Mouse (Mus musculus): ENCODE measurements around the gene Exph5. TPM values are rescaled to one million over a fixed set of nuclear protein-coding genes. Genes with fewer than 3 reads are reported as not detected.

Exph5 gene
- total RNA-seq, 2 experiments from 2014 or later = 1.6 to 3.4 TPM

DNA sequence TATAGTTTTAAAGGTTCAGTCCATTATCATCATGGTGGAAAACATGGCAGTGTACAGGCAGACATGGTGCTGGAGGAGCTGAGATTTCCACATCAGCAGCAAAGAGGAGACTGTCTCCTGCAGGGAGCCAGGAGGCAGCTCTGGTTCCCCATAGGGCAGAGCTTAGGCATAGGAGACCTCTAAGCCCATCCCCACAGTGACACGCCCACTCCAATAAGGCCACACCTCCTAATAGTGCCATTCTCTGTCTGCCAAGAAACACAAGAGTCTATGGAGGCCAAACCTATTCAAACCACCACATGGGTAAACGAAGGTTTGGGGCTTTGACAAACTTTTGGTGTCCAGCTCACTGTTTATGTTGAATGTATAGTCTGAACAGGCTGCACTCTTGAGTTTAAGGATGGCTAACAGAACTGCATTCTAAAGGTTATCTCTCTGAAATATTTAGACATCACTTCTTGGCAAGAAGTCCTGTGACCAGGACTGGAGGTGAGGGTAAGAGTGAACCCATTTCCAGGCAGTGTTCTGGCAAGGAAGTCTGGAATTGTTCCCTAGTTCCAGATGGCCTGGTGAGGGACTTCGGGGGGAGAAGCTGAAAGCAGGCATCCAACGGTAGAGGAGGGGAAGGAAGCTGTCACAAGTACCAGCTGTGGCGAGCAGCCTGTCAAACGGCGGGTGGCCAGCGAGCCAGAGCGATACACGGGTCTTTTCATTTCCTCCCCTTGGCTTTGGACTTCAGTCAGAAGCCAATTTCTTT, 19.6 kb downstream of the Exph5 start:
- no peak for DNase-seq (ENCODE audit: low spot score)

DNA sequence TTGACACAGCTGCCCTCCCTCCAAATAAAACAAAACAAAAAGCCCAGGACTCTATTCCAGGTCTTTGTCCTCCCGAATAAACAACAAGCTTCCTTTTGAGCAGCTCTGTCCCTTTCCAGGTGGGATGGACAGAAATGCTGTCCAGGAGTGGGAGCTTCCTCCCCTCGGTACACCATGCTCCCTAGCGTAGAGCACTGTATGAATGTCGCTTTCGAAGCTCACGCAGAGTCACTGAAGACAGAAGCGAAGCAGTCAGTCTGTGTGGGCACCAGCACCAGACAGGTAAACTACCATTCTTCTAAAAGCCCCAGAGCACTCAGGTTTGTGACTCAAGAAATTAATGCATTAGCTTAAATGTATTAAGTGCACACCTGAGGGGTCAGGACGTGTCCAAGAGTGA, 20.2 kb downstream of the Exph5 start:
- DNase-seq (ENCODE audit: low spot score) = no peak

DNA sequence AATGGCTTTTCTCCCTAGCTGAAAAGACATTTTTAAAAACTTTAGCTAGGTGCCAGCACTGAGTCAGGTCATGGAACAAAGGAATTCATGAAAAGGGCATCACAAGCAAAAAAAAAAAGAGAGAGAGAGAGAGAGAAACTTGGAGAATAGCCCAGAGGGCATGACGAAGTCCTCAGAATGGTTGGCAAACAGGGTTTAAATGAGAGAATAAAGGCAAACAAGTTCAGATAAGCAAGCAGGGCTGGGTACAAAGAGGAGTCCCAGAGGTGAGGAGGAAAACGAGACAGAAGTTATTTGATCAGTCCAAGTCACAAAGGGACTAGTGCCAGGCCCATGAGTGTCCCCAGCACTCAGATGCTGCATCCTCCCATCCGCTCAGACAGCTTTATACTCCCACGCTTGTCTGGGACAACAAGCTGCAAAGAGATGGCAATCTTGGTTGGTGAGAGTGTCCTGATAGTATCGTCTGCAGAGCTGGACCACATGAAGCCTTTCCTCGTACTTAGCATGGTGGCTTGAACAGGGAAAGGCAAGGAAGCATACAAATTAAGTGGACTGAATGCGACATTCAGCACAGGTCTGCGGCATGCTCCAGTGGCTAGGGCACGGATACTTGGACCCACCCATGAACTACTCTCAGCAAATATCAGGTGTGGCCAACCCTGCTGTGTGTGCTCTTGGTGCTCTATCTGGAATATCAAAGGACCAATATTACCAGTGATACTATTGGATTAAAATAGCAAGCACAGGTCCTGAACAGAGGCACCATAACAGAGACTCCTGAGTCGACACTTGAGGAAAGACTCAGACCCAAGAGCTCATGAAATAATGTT, 22.2 kb downstream of the Exph5 start:
- no peak for DNase-seq (ENCODE audit: low spot score)

DNA sequence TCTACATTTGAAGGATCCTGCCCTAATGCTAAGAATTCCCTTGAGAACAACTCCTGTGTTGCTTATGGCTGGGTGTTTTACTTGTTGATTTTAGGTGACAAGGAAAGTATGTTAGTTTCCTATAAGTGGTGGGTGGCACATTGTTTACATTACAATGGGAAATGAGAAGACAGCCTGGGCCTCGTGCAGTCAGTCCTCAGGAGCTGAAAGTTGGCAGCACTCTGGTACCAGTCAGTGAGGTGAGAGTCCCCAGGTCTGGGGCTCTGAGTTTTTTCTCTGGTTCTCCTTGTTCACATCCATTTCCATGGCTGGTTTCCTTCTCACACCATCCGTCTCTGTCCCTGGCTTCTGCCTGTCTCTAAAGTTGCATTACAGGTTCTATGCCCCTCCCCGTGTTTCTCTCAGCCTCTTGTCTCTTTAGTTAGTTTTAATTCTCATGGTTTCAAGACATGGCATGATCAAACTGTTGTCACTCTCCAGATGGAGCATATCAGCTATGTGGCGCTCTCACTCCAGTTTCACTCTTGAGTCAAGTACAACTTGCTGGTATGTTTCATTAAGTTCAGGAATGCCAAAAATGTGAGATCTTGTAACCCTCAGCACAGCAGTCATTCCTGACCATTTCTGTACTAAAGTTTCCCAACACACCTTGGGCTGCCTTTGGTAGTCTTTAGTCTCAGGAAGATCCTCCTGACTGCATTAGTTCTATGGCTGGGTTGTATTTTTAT, 24.1 kb downstream of the Exph5 start:
- DNase-seq (ENCODE audit: low spot score) = no peak

DNA sequence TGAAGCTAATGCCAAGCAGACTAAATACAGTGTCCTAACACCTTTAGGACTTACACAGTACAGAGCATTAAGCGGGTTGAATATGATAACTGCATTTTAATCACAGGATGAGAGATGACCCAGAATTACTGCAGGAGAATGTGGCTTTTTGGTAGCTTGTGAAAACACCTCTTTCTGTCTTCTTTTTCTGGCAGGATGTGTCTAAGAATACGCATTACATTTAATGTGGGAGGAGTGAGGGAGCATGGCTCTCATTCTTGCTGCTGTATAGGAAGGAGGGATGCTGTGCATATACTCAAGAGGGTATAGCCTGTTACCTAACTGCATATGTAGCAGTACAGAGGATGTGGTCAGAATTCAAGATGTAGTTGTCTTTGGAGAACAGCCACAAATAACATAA, 26.7 kb downstream of the Exph5 start:
- no peak for DNase-seq (ENCODE audit: low spot score)

DNA sequence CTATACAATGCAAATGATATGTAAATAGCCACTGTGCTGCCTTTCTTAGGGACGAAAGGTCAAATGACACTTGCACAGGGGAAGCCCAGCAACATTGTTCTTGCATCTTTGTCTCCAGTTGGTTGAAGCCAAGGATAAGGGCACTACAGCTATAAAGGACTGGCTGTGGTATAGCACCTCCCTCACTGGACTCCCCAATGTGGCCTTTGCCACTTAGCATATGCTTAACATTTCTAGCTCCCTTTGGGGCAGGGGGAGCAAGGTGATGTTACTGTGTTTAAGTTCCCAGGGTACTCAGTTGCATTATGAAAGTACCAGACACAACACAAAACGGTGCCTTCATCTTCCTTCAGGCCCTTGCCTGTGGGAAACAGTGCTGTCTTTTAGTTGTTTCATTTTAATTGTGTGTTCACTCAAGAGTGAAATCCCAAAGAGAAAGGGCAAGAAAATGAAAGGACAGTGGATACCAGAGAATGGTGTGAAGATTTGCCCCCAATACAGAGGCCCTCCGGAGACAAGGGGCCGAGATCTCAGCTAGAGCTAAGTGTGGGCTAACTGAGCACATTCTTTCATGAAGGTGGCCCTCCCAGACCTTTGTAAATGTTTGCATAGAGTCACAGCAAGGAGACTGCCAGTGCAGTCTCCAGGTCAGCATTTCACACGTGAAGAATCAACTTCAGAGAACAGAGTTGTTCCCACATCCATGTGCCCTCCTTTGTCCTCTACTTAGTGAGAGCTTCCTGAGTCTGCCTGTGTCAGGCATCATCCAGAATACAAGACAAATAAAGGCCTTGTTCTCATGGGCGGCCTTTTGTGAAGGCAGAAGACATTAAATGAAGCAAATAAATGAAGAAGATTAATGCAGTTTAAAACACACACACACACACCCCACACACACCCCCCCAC, 28.1 kb downstream of the Exph5 start:
- DNase-seq (ENCODE audit: low spot score) = no peak

DNA sequence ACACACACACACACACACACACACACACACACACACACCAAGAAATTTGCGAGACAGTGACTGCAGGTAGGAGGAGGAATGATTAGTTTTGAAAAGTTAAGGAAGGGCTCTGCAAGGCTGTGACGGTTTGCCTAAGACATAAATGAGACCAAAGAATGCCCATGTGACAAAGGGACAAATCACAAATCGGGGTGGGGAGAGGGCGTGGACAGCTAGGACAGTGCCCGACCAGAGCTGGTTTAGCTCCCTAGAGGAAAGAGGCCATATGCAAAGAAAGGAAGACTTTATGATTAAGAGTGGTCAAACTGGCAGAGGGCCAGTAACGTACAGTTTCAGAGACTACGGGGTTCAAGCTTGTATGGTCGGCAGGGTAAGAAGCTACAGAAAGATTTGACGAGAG, 28.8 kb downstream of the Exph5 start:
- no peak for DNase-seq (ENCODE audit: low spot score)

DNA sequence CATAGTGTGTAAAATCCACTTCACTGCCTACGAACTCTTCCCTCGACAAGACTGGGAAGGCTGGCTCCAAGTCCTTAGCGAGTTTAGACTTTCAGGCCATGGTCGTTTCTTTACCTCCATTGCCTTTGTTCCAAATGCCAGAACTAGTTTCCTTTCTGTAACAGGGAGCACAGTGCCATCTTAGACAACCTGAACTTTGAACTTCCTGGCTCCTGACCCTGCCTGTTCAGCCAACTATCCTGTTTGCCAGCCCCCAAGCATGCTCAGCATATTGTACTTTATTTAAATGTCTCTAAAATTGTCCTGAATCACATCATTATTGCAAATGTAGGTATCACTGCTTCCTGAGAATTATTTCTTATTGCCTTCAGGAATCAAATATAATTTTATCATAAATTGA, 32.0 kb downstream of the Exph5 start:
- DNase-seq (ENCODE audit: low spot score) = no peak

DNA sequence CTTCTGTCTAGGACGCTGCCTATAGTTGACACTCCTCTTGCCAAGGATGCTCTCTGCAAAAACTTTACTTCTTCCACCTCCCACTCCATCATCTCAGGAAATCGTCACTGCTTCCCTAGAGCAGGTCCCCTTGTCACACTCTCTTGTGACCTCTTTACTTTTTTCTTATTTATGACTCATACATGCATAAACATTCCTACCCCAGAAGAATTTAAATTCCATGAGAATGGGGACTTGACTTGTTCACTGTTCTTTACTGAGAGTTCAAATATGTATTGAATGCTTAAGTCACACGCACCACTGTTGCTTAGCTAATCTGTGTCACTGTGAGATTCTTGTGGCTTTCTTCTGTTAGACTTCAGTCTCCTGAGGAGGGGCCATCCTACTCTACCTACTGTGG, 33.7 kb downstream of the Exph5 start:
- no peak for DNase-seq (ENCODE audit: low spot score)

DNA sequence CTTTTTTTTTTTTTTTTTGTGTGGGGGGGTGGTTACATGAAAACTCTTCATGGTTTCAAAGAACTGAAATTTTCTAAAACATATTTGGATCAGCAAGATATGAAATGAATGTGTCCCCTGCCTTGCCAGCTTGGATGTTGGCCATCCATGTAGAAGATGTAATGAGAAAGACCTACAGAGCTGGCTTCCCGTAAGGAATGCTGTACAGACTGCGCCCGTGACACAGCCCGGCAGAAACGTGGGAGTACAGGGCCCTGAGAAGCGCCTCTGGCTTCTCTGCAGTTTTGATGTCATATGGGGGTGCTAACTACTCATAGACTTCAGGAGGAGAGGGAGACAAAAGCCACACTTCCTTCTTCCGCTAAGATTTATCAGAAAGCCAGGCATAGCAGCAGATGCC, 38.1 kb downstream of the Exph5 start:
- DNase-seq (ENCODE audit: low spot score) = no peak

DNA sequence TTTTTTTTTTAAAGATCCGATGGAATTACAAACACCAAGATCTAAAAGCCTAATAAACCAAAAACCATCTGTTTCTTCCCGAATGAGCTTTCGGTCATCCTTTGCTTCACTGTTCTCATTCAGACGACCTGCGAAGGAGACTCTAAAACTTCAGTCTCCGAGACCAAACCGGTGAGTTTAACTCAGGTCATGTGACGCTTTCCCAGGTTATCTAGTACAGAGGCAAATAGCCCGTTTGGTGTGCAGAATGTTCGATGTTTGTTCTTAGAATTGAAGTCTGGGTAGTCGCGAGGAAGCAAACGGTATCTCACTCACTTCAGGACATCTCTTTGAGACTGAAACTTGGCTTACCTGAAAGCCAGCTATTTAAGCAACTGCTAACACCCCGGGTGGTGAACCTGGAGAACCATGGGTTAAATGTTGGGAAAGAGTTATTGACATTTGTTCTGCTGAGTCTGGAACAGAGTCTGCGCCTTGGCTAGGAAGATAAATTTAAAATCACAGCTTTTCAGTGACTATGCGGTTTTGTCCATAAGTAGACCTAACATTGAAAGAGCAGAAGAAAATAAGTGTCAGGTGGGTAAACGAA, 39.0 kb downstream of the Exph5 start:
- no peak for DNase-seq (ENCODE audit: low spot score)

DNA sequence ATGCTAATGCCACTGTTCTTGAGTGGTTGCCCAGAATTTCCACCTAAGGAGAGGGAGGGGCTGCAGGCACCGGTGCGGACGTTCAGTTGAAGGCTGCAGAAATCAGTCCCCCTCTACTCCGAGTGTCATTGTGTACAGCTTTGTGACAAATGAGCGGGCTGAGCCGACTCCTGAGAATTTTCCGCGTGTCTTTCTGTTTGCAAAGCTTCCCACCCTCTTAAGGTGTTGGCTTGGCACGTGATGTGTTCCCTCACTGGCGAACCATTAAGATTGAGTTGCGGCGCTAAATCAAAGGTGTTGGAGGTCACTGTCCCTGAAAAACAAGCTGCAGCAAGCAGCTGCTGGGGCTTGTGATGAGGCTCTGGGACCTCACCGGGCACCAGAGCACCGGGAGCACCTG, 39.5 kb downstream of the Exph5 start:
- peak; percentile 21 for DNase-seq (ENCODE audit: low spot score)

DNA sequence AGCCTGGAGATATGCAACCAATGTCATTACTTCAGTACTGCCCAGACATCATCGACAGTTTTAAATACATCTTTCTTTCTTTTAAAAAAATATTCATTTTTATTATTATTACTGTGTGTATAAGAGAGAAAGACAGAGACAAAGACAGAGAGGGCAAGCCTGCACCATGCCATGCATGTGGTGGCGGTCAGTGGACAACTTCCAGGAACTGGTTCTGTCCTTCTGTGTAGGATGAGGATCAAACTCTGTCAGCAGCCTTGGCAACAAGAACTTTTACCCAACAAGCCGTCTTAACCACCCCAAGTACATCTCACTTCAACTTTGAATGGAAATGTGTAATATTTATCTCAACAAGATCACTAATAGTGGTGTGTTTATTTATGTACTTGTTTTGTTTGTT, 40.5 kb downstream of the Exph5 start:
- DNase-seq (ENCODE audit: low spot score) = no peak

DNA sequence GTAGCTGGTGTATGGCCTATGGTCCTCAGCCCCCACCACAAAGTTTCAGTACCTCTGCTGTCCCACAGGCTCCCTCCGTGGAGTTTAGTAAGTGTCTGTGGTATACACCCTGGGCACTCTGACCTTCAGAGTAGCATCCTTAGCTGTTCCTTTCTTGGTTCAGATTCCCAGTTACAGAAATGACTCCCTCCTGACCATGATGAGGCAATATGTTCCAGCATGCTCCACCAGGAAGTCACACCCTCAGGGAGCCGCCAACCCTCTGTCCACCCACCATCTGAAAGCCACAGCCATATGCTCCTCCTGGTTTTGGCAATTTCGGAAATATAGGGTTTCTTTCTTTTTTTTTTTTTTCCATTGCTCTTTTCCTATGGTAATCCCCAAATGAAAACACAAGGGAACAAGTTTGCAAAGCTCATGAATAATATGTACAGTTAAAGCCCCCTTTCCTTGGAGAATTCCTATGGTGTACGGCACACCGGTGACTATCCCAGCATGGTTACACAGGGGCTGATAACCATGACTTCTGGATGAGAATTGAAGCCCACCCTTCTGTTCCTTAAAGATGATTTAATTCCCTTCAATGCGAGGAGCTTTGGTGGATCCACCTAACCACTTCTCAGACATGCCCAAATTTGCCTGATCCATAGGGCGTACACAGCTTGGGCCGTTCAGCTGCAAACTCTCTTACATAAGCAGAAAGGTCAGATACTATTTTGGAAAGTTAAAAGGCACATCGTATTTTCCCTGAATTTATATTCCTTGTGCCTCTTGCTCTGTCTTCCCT, 43.4 kb downstream of the Exph5 start:
- DNase-seq (ENCODE audit: low spot score) = peak; percentile 29

DNA sequence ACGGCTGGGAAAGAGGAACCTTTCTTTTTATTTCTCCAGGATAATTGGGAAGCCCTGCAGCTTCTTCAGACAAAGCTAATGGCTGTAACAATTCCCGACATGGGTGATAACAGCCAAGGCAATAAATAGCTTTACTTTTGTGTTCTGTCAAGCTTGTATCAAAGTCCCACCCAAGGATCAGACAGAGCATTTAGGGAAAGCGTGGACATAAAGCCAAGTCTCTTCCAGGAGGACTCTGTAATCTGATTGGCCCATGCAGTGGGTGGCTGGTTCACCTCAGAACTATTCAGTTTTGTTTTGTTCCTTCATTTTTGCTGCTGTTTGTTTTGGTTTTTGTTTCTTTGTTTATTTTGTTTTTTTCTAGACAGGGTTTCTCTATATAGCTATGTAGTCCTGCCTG, 44.3 kb downstream of the Exph5 start:
- DNase-seq (ENCODE audit: low spot score) = no peak

DNA sequence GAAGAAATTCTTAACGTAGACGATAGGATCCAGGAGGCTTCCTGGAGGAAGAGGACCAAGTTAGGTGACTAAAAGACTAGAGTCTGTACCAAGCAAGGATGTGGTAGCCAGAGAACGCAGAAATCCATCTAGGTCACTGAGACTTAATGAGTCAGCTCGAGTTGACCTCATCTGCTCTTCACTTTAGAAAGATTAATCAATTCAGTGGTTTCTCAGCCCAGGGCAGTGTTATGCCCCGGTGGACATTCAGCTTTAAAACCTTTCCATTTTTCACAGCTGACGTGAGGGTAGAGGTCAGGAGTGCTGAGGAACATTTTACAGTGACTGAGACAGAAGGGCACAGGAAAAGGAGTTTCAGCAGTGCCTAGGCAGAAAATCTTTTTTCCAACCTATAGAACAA, 44.9 kb downstream of the Exph5 start:
- no peak for DNase-seq (ENCODE audit: low spot score)

DNA sequence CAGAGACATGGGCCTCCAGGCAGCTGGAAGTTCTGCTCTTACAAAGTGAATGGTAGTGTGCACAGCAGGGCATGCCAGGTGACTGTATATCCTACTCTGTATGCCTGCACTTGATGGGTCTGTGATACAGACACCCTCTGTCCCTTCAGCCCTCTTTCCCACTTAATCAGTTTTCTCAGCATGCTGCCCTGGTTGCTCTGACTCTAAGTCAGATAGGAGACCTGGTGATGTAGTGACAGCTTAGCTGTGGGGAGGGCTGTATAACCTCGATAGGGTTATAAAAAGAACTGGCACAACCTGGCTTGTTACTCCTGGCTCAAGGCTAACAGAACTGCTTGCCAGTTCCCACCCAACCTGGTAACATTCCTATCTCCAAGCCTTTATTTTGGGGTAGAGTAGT, 47.7 kb downstream of the Exph5 start:
- DNase-seq (ENCODE audit: low spot score) = no peak

DNA sequence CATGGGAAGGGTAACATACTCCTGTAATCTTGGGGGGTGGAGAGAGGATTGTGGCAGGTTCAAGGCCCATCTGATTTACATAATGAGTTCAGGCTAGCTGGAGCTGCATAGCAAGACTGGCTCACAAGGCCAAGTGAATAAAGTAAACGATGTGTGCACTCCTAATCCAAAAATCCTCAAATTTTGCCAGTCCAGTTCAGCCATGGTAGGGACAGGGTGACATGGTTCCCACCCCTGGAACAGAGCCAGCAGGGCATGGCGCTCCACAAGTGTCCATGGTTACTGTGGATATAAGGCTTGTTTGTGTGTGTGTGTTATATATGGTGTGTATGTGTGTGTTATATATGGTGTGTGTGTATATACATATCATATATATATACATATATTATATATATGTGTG, 48.9 kb downstream of the Exph5 start:
- DNase-seq (ENCODE audit: low spot score) = no peak

DNA sequence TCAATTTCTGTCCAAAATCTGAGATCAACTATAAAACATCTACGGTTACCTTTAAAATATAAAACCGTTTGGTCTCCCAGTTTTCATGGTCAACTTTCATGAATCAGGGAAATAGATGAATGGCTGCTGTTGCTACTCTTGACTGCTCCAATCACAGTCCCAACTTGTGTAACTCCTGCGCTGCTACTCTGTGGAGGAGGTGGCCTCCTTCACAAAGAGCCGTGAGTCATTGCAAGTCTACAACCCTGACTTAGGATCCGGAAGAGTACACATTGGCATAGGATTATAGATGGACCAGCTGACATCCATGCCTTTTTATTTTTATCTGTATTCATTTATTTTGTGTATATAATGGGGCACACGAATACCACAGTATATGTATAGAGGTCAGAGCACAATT, 50.4 kb downstream of the Exph5 start:
- DNase-seq (ENCODE audit: low spot score) = no peak

DNA sequence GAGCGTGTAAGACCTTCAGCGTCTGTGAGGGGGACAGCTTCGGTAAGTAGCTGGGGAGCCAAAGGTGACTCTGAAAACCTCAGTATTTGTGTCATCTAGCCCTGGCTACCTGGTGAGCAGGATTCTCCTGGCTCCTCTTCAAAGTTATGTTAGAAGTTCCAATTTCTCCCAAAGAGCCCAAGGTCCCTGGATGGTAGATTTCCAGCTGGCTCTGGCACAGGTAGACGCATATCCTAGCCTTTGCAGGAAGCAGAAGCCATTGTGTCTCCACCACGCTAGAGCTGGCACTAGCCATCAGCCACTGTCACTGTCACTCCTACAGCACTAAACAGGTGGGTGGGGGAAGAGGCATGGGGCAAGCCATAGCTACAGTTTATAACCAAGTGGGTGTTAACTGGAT, 51.7 kb downstream of the Exph5 start:
- no peak for DNase-seq (ENCODE audit: low spot score)
